Mouse (Mus musculus): Measurements from ENCODE around the gene Glrx.
A peak's percentile ranks its signal among the peaks of the same experiment; 100 is the strongest.

GRCm38 (mm10) chr13:75832697-75833096 is 7.0 kb upstream of the Glrx start:
- TF ChIP-seq POLR2A (IDR thresholded peaks at IDR 0.05; ENCODE audit: low read depth, low read length) = no peak
- no peak for TF ChIP-seq CTCF (conservative IDR thresholded peaks at IDR 0.05 in 1 of 2, IDR thresholded peaks at IDR 0.05 in 1 of 2; ENCODE audit: low read depth in 2 of 2, low read length in 2 of 2)
- TF ChIP-seq EP300 (IDR thresholded peaks at IDR 0.05; ENCODE audit: low read length) = peak; percentile 87
